Mouse (Mus musculus) naive thymus-derived CD4-positive, alpha-beta T cell, adult 2 months (primary cell): ENCODE data around the gene Thsd7a.

Experiments used
- DNase-seq: peaks from one replicate; pipeline ENCODE4 v3.0.0-alpha.2; 2011; ENCODE audit warnings: low read depth

The Thsd7a gene

DNA sequence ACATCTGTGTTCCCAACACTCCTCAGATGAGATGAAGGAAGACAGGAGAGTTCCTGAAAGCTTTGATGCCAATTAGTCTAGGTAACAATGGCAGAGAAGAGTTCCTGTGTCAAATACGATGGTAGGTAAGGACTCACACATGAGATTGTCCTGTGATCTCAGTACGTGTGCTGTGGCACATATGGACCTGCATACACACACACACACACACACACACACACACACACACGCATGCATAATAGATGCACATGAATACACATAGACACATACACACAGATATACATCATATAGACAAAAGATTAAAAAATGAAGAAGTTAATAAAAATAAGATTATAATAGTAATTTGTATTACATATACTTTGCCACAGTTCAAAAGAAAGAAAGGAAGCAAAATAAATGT is 56.0 kb downstream of the Thsd7a start:
- no peak for DNase-seq

DNA sequence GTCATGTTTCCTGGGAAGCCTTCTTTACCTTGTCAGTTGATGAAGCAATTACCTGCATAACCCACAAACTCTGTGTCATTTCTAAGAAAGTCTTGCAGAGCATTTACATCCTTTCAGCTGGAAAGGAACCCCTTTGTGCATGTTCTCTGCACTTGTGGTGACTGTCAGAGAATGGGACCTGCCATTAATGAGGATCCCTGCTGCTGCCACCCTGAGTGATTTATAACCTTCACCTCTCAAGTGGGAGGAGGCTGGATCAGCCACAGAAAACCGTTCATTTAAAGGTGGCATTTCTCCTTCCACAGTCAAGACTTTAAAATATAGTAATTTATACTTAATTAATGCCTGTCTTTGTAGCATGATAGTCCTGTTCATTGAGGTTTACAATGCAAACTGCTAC is 99.6 kb downstream of the Thsd7a start:
- no peak for DNase-seq

DNA sequence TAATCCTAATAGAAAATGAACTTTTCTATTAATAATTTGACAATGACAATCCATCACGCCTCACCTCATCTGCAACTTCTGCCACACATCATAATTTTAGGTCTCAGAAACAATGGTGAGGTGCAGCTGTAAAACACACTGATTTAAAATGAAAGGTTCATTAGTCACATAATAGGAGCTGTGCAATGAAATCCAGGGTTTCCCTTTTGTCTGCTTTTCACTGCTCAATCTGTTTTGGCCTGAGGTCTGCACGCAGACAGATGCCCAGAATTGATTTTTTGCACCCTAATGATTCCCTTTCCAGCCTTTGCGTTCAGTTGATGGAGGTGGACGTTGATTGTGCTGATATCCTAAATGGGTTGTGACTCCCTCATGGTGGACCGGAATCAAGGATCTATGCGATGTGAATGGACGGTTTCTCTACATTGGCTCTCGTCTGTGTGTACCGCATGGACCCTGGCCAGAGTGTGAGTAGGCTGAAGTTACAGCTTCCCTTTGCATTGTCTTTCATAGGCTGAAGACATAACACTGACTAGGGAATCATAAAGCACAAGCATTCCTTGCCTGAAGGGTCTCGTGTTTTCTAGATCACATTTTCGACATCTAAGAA is 120.5 kb downstream of the Thsd7a start:
- no peak for DNase-seq

- no peak for DNase-seq
These were observed 142.5 kb downstream of the Thsd7a start for GRCm38 (mm10) chr6:12606638-12607246.

- no peak for DNase-seq
These were observed 146.3 kb downstream of the Thsd7a start for GRCm38 (mm10) chr6:12602927-12603326.

- no peak for DNase-seq
These were observed 147.0 kb downstream of the Thsd7a start for GRCm38 (mm10) chr6:12602161-12602560.

DNA sequence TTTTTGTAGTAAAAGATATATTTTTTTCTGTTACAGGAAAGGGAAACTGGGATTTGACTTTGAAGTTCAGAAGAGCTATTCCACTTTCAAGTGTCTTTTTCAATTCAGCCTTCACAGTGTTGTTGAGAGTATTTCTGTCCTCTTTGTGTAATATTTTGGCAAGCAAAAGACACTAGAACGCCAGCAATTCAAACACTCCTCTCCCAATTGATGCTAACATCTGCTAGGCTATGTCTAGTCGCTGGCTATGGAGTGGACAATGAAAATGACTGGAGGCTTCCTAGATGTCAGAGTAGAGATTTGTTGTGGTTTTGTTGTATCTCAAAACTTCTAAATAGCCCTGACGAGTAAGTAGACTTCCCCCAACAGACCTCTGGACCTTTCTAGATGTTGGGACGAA is 164.8 kb downstream of the Thsd7a start:
- no peak for DNase-seq

GRCm38 (mm10) chr6:12581143-12581542 is 168.1 kb downstream of the Thsd7a start:
- DNase-seq = no peak

DNA sequence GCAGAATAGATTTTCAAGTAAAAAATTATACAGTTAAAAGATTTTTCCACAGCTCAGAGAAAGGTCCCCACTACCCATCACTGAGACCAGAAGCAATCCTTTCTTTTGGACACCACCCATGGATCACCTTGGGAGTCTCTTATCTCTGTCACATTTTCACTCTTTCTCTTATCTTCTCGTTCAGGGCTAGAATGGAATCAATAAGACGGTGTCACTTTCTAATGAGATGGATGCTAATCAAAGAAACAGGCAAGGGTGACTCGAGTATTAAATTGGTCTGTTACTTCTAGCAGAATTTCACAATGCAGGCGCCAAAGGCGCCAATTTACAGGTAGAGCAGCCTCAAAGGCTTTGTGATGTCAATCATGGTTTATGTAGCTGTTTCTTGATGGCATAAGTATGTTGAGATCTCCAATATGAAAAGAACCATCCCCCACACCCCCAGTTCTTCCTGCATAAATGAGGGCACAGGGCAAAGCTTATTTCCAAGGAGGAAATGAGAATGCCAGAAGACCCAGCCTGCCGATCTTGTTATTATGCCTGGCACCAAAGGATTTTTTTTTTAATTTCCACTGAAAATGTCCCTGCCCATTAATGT is 173.5 kb downstream of the Thsd7a start:
- DNase-seq = no peak

DNA sequence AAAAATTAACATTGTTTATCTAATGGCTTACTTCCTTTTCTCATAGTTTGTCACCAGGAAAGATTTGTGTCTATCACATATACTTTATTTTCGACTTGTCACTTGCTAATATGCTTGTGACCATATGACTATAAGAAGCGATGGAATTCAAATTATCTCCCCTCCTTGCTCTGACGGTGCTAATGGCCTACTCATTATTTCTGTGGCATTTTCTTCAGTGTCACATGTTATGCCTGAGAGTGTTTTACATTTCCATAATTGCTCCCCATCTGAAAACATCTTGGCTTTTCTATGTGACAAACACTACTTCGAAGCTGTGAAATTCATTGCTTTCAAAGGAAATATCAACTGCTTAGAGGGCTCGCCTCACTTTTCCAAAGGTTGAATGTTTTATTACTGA is 177.0 kb downstream of the Thsd7a start:
- DNase-seq = no peak

DNA sequence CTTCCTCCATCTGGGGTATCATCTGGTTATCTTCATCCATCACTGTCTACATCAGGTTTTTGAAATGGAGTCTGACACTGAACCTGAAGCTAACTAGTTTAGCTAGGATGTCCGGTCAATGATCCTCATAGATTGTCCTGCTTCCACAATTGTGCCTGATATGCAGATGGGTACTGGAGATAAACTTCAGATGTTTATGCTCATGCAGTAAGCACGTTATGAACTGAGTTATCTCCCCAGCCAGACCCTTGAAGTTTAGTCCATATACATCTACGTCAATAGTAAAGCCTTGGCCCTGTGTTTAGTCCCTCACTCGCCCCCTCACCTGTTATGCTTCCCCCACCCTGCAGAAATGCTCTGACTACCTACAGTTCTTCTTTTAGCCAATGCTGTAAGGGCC is 184.1 kb downstream of the Thsd7a start:
- DNase-seq = no peak

DNA sequence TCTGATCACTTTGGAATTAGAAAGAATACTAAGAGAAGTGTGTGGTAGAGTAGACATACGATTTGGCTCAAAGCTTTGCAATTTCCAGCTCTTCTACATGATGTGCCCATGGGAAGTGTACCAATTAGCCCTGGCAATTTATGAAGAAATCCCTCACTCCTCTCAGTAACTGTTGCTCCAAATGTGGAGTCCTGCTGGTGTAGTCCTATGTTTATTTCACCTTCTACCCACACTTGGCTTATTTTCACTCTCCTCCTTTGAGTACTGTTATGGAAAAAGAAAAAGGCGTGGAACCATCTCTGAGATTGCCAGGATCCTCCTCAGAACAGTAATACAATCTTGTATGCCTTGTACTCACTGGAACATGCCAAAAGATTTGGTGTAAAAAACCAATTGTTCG is 186.9 kb downstream of the Thsd7a start:
- no peak for DNase-seq

- DNase-seq = no peak
These were observed 188.7 kb downstream of the Thsd7a start for GRCm38 (mm10) chr6:12560500-12560899.

DNA sequence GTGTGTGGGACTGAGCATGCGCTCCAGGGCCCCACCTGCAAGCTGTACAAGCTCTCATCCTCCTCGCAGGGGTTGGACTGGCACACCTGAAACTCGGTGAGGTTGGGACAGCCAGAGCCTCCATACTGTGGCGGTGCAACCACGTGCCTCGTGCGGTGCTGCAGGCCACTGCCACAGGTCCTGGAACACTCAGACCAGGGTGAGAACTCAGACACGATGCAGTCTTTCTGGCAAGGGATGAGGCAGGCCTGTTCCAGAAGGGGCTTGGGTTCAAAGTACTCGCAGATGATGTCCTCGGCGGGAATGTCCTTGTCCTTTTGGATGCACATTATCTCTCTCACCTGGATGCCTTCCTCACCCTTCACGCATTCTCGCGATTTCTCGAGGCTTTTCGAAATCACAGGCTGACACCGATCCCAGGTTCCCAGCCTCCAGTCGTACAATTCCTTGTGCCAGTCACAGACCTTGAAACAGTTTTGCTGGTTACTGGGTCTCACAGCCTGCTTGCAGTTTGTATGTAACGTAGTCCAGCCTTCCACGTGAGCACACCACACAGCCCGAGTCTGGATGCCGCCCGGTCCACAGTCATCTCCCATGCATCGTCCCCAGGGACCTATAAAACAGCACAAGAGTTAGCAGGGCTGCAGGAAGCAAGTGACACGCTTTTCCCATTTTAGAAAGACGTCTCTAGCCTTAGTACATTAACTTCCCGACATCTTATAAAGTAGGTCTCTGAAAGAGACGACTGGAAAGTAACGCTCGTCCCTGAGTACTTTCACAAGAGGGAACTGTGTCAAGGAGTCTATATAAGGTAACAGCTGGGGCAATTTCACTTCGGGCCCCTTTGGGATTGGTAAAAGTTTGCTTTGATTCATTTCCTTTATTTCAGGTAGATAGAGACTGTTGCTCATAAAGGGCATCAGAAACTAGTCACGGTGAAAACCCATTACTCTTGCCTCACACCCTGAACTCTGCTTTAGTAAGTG is 193.8 kb downstream of the Thsd7a start:
- no peak for DNase-seq

DNA sequence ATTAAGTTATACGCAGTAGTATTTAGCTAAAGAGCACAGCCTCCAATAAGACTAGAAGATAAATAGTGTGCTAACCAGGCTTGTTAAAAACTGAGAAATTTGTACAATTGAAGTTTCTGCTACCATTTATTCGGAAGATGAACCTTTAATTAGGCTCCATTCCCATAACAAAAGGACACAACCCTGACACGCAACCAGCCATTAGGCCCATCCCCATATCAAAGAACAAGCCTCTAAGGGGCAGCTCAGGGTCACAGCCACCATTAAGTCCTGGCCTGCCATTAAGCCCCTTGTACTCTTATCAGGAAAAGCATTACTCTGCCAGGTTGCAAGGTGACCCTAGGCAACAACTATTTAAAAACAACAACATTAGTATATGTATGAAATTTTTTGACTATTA is 198.0 kb downstream of the Thsd7a start:
- no peak for DNase-seq

DNA sequence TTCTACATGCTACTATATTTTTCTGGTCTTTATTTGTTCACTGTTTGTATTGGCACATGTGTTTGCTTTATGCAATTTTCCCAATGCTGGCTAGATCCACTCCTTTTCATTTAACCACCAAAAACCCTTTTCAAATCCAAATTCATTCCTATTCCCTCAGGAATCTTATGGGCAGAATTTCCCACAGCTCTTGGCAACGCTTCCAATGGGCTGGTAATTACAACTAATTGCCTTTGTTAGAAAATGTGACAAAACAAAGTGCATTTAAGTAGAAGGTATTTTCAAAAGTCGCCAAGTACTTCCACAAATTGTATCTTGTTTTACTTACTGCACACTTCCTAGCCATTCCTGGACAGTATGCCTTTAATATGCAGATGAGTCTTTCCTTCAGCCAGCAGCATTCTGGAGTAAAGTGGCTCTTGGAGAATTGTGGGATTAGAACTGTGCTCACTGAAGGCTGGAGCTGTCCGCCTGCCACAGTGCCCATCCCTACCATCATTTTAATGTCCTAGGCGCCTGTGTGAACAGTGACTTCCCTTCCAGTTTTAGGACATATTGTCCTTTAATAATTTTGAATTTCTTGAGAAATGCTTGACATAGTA is 199.1 kb downstream of the Thsd7a start:
- no peak for DNase-seq

- DNase-seq = no peak
These were observed 205.1 kb downstream of the Thsd7a start for GRCm38 (mm10) chr6:12544096-12544495.

DNA sequence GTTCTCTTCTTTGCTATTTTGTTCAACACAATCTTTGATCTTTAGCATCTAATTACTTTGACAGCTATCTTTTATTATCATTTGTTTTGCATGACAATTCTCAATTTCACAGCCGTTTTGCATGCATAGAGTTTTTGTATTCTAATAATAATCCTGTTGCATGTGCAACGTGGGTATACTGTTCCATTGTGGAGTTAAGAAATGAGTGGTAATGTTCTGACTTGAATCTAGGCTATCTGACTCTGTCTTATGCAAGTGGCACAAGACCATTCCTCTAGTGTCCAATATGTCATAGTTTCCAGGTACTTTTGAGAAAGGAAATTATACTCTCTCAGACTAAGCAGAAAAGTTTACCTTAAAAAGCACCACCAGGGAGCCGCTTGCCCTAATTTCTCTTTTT is 206.7 kb downstream of the Thsd7a start:
- DNase-seq = no peak

- no peak for DNase-seq
These were observed 230.1 kb downstream of the Thsd7a start for GRCm38 (mm10) chr6:12519121-12519520.

DNA sequence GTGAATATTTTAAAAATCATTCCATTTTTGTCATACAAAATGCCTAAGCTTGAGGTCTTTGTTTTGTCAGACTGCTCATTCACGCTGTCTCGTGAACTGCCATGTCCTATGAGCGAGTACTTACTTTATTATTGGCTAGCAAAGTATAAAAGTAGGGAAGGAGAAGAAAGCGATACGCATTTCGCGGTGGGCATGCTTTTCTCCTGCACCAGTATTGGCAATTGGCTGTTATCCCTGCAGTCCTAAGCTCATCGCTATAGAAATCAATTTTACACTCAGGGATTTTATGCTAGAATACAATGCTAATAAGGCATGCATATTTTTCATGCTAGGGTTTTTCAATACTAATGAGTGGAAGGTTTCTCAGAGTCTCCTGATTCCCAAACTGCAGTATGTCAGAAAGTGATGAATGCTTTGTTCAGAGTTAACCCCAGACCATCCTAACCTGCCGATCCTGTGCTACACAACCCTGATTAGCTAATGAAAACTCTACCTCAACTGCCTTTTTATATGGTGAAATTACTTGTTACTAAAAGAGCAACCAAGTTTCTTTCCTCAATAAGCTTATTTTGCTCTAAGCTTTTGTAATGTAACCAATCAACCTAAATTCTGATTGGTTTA is 230.8 kb downstream of the Thsd7a start:
- DNase-seq = no peak

DNA sequence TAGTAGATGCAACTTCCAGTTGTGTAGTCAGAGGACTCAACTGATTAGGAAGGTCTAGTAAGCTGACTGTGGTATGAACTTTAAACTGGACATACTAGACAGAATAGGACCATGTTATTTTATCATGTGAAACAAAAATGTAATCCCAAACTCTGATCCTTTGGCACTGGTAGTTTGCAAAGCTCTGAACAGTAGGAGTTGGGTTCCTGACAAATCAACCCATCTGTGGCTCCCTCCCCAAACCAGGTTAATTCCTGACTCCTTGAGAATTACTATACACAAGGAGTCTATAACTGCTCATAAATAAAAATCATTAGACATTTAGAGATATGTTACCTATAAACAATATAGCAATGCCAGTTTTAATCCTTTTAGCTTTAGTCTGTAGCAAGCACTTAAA is 231.5 kb downstream of the Thsd7a start:
- no peak for DNase-seq

GRCm38 (mm10) chr6:12506877-12507276 is 242.3 kb downstream of the Thsd7a start:
- no peak for DNase-seq
